Mouse (Mus musculus) embryo, embryonic 10.5 days (tissue): Measurements from ENCODE around the gene Dppa5a.
"Not testable (repeated sequence)": the region's sequence is repeated elsewhere in the genome, so short reads cannot be mapped to it uniquely, and the experiment has no call there.

Source experiments
- DNase-seq: peaks from one replicate; pipeline ENCODE4 v3.0.0-alpha.2; 2015; ENCODE audit warnings: low spot score

Gene Dppa5a

DNA sequence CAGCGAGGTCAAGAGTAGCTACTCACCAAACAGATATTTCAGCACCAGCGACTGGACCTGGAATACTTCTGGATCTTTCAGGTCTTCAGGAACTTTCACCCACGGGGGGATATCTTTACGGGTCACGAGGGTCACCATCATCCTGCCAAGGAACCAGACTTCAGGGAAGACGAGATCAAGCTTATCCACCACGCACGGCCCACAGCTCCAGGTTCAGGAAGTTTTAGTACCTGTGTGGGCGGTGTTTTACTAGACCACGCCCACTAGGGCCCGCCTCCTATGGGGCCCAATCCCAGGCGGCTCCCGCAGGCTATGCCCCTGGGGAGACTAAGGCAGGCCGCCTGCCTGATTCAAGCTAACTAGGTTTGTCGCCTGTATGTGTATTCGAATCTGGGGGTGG is at the start of gene Dppa5a:
Dppa5a (minus strand) TSS at position 219 of the 400 bp plus-strand sequence.
- not testable (repeated sequence) for DNase-seq

GRCm38 (mm10) chr9:78401596-78401995 is 33.6 kb upstream of the Dppa5a start:
- DNase-seq, result no peak

DNA sequence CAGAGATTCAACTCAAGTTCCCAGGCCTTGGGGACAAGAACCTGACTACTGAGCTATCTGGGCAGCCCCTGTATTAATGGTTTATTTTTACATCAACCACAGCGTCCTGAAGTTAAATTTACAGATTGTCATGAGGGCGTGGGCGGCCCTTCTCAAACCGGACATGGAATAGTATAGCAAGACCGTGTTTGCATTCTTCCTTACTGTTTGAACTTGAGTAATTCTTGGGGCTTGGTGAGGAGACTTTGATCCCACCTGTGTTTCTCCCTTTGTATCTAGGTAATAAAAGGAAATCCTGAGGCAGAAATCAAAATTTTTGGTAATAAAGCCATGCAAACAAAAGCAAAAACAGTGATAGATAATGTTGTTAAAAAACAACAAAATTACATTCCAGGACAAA is 32.6 kb upstream of the Dppa5a start:
- DNase-seq, result no peak

DNA sequence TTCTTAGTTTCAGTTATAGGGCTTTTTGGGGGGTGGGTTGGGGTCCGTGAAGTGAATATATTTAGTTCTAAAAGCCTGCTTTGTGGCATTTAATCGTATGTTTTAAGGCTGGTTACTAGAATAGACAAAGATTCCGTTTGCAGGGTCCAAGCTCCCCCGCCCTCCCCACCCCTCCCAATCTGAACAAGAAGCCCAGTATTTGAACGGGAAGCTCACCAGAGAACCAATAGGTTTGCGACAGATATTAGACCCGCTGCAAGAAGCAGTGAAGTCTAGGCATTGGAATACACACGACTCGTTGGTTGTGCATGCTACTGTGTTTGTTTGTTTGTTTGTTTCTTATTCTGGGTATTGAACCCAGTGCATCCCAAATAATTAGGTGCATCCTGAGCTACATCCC is 28.5 kb upstream of the Dppa5a start:
- no peak for DNase-seq

- DNase-seq, result peak; percentile 82
Observed at GRCm38 (mm10) chr9:78395630-78396351, 27.8 kb upstream of the Dppa5a start, which contains the start of gene Ddx43. TSS of gene Ddx43 (plus strand) at chr9:78395777.

DNA sequence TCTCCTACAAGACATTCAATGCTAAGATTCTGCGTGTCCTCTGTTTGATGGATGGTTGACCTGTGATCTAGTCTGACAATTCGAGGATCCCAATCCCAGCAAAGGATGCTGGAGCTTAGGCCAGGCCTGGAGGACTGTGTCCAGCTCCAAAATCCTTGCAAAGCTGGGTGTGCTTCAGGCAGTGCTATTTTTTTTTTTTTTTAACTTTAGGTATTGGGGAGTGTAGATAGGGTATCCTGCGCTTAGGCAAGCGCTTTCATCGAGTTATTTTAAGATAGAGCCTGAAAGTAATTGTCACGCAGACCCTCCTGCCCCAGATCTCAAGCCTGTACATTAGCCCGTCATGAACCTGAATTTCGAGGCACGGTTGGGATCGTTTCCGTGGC is 27.3 kb upstream of the Dppa5a start:
- DNase-seq, result no peak

DNA sequence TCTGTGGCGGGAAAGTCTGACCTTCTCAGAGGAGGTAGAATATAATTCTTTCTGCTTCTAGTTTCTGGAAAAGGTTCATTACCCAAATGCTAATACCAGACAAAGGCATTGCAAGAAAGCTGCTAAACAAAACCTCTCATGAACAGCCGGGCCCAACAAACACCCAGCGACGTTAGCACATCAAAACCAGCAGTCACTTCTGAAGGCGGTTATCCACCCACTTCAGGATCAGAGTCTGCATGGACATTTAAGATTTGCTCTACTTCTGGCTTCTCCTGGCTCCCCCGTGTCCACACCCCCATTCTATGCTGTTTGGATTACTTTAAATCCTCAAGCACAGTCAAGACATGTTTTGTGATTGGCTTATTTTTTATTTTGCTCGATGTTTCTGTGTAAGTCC is 26.6 kb upstream of the Dppa5a start:
- DNase-seq, result no peak

- no peak for DNase-seq
Observed at GRCm38 (mm10) chr9:78393741-78394140, 25.8 kb upstream of the Dppa5a start.

DNA sequence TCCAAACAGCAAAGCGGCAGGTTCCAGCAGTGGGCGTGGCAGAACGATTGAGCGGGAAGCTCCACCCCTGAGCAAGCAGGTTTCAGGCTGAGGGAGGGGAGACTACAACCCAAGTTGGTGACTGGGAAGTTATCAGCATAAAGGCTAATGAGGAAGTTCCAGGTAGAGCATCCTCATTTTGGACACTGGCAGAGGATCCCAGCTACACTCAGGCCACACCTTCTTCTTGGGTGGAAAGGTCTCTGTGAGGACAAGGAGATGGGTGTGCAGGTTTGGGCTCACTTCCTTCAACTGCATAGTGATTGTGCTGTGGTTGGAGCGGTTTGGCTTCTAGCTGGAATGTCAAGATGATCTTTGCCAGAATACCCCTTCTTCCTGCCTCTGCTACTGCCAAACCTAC is 22.0 kb upstream of the Dppa5a start:
- no peak for DNase-seq

DNA sequence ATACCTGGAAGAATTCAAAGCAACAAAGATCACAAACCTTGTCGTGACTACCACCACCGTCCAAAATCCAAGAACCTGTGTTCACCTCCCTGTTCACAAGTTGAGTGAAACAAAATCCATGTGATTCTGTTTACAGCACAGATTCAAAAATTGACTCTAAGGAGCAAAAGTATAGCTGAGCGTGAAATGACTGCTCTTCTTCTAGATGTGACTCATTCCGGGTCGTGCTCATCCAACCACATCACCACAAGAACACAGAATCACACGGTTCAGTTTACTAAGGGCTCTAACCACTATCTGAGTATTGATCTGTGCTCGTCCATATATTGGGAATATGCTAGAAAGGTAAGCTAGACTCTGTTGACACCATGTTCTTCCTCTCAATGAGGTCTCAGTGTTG is 19.0 kb upstream of the Dppa5a start:
- DNase-seq, result no peak

DNA sequence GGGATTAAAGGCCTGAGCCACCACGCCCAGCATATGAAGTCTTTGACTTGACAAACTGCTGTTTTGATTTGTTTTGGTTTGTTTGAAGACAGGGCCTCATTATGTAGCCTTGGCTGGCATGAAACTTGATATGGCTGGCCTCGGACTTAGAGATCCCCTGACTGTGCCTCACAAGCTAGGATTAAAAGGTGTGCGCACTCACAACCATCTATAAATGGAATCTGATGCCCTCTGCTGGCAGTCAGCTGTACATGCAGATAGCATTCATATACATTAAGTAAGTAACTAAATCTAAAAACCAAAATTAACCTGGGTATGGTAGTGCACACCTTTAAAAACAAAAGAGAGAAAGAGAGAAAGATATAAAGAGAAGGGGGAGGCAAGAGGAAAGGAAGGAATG is 17.9 kb upstream of the Dppa5a start:
- DNase-seq, result peak; percentile 48

DNA sequence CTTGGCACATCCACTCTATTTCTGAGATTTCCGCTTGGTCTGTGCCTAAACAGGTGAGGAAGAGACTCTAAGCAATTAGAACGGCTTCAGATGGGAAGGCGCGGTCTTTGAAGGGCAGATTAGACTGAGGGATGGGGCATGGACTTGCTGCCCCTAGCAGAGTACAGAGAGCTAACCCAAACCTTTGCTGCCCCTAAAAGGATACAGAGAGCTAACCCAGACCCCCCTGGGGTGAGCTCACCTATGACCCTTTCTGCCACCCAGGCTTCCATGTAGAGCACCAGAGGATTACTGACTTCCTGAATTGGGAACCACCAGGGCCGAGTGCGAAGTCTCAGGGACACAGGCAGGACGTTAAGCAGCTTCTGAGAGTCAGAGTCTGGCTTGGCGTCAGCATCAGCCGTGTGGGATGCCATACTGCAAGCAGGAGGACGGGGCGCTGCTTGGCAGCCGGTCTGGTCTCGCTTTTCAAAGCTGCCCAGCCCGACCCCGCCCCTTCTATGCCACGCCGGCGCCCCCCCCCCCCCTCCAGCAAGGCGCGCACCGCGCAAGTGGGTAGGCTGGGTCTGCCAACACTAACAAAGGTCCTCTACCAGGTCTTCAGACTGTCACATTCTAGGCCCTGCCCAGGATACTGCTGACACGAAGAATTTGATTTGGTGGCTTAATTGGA is 10.3 kb upstream of the Dppa5a start, which contains the start of gene Ooep:
Ooep (minus strand) TSS at position 613 of the 673 bp plus-strand sequence.
- DNase-seq, result peak; percentile 63

DNA sequence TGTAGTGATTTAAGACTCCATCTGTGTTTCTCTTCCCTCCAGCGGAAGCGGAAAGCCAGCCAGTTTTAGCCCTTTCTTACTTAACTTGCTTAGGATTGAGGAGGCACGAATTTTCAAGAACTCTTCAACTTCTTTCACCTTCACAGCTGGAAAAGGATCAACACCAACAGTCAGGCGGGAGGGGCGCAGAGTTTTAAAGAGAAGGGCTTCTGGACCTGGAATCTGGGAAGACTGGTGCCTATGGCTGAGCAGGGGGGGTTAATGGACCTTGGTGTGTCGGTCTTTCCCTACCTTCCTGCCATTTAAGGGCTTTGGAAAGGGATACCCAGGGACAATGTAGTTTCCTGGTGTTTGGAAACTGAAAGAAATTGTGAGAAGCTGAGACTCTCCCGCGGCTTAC is 9.6 kb upstream of the Dppa5a start:
- no peak for DNase-seq

GRCm38 (mm10) chr9:78375486-78375885 is 7.5 kb upstream of the Dppa5a start:
- DNase-seq, result no peak

DNA sequence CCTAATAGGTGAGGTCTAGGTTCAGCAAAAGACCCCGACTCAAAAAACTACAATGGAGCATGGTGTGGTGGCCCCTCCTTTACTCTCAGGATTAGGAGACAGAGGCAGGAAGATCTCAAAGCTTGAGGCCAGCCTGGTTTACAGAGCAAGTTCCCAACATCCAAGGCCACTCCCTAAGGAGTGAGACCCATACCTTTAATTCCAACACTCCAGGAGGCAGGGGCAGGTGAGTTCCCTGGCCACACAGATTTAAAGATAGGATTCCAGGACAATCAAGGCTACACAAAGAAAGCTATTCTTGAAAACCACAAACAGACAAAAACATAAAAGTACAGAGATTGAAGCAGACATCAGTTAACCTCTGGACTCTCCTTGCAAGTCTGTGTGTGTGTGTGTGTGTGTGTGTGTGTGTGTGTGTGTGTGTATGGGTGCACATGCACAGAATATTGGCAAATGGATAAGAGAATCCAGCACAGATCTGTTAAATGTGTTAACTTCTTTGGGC is 7.0 kb upstream of the Dppa5a start:
- no peak for DNase-seq

DNA sequence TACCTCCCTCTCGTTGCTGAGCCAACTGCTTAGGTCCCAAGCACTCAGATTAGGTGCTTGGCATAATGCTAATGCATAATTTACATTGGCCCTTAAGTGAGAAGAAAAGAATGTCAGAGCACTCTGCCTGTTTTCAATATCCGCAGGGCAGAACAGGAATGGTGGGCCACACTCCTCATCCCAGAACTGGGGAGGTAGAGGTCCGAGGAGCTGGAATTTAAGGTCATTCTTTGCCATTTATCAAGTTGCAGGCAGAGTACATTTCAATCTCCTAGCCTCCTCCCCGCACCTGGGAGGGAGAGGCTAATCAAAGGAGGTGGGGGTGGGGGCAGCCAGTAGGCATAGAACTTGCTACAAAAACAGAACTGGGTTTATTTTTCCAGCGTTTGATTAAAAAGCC is 6.4 kb upstream of the Dppa5a start:
- DNase-seq, result no peak

DNA sequence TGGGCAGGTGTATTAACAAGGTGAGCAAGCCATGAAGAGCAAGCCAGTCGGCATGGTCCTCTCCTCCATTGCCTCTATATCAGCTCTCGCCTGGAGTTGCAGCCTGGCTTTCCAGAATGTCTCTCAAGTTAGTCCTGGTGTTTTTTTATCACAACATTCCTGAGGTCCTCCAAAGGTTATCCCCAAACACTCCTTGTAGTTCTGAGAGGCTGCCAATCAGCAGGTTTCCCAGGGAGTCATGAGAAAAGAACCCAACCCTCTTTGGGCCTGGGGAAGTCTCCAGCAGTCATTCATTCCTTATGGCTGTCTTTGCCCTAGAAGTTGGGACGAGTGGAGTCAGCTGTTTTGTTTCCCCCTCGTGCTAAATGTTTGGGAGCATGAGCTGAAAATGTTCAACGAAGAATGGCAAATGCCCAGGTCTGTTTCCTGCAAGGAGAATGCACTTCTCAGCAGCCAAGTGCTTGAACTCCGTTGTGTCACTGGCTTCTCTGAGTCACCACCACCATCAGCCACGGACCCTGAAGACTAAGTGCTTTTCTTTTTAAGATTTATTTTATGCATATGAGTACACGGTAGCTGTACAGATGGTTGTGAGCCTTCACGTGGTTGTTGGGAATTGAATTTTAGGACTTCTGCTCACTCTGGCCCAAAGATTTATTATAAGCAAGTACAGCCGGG is 5.0 kb upstream of the Dppa5a start:
- DNase-seq, result no peak

GRCm38 (mm10) chr9:78371441-78371840 is 3.5 kb upstream of the Dppa5a start:
- DNase-seq, result no peak

GRCm38 (mm10) chr9:78369786-78370185 is 1.8 kb upstream of the Dppa5a start:
- no peak for DNase-seq

- DNase-seq, result no peak
Observed at GRCm38 (mm10) chr9:78369349-78369748, 1.4 kb upstream of the Dppa5a start.

DNA sequence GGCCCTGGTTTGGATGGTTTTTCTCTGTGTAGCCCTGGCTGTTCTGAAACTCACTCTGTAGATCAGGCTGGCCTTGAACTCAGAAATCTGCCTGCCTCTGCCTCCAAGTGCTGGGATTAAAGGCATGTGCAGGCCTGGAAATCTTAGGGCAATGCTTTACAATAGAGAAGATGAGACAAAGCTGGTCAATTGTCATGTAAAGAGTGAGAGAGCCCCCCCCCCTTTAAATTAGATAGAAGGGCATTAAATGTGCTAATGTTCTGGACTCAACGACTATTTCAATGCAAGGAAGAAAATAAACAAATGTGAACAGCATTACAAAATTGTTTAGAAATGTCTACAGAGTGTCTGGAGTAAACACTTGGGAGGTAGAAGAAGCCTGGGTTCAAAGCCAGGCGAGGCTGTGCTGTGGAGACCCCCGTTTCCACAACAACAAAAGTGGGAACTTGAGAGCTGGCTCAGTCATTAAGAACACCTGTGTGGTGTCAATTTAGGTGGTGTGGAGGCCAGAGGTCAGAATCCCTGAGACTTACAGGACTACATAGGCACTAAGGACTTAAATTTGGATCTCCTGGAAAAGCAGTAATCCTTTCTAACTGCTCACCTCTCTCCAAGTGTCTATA is 805 bp upstream of the Dppa5a start:
- no peak for DNase-seq

DNA sequence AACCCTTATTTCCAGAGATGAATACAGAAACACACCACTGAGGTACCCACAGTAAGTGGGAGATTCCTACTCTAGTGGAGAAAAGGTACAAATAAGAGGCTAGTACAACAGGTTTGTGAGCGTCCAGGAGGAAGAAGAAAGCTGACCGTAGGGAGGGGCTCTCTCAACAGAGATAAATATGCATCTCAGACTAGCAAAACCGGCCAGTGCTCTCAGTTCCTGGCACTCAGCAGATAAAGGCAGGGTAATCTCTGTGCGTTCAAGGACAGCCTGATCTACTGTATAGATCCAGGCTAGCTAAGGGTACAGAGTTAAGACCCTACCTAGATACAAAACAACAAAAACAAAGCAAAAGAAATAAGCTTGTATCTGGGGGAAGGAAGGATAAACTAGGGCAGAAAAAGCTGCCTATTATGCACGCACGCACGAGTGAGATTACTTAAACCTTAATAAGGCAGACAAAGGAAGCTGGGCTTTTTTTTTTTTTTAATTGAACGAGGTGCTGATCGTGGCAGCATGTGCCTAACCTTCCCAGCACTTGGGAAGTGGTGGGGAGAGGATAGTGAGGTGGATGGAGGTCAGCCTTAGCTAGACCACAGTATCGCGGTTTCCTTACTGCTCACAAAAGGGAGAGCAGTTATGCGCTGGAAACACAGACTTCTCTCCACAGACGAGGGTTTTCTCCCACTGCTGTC is 2.0 kb downstream of the Dppa5a start:
- DNase-seq, result no peak
